Mouse (Mus musculus) splenic B cell, adult 2 months (primary cell): ENCODE results near the gene Ogfrl1.

Experiments
- DNase-seq: peaks from one replicate; pipeline ENCODE4 v3.0.0-alpha.2; 2011; ENCODE audit warnings: low read depth, low spot score
- H3K27me3 ChIP-seq: 2 replicates; pipeline ENCODE4 v1.6.1; 2012; ENCODE audit warnings: mild to moderate bottlenecking, low read length, moderate library complexity, mixed read lengths; ENCODE audit not compliant: control insufficient read depth, poor library complexity, insufficient read depth, severe bottlenecking
- H3K36me3 ChIP-seq: 2 replicates; pipeline ENCODE4 v1.6.1; 2012; ENCODE audit warnings: mild to moderate bottlenecking, low read length, moderate library complexity, mixed read lengths; ENCODE audit not compliant: control insufficient read depth, poor library complexity, insufficient read depth, severe bottlenecking

The Ogfrl1 gene

GRCm38 (mm10) chr1:23382461-23382805 lies 15.1 kb downstream of the Ogfrl1 start:
- H3K36me3 ChIP-seq: no peaks in the 10 kb centered on the region
- no peaks in the 10 kb centered on the region for H3K27me3 ChIP-seq
- DNase-seq: peak; percentile 15

GRCm38 (mm10) chr1:23382037-23382436 lies 15.5 kb downstream of the Ogfrl1 start:
- Histone ChIP-seq H3K27me3 (no peaks in the 10 kb centered on the region), H3K36me3 (no peaks in the 10 kb centered on the region)
- peak; percentile 23 for DNase-seq

GRCm38 (mm10) chr1:23379911-23380740 lies 17.4 kb downstream of the Ogfrl1 start:
- DNase-seq: peak; percentile 46
- H3K36me3 ChIP-seq: no peaks in the 10 kb centered on the region
- H3K27me3 ChIP-seq: no peaks in the 10 kb centered on the region

- no peaks in the 10 kb centered on the region for H3K27me3 ChIP-seq
- no peak for DNase-seq
Measured at GRCm38 (mm10) chr1:23379321-23379720, 18.3 kb downstream of the Ogfrl1 start.

GRCm38 (mm10) chr1:23377572-23377971 lies 20.0 kb downstream of the Ogfrl1 start:
- no peak for DNase-seq
- no peaks in the 10 kb centered on the region for H3K36me3 ChIP-seq
- H3K27me3 ChIP-seq: no peaks in the 10 kb centered on the region

More at GRCm38 (mm10) chr1:23379321-23379720, 18.3 kb downstream of the Ogfrl1 start:
- H3K36me3 ChIP-seq: no peaks in the 10 kb centered on the region

- peaks cover 3% of the 10 kb centered on the region; the same call in 1 of the 2 replicates for H3K36me3 ChIP-seq
- DNase-seq: no peak
- H3K27me3 ChIP-seq: no peaks in the 10 kb centered on the region
Measured at GRCm38 (mm10) chr1:23374156-23374555, 23.4 kb downstream of the Ogfrl1 start.

- DNase-seq: no peak
- Histone ChIP-seq H3K36me3 (no peaks in the 10 kb centered on the region), H3K27me3 (no peaks in the 10 kb centered on the region)
Measured at GRCm38 (mm10) chr1:23365614-23366013, 32.0 kb downstream of the Ogfrl1 start.

- Histone ChIP-seq H3K27me3 (no peaks in the 10 kb centered on the region), H3K36me3 (no peaks in the 10 kb centered on the region)
- DNase-seq: no peak
Measured at GRCm38 (mm10) chr1:23352895-23353294, 44.7 kb downstream of the Ogfrl1 start.

GRCm38 (mm10) chr1:23351756-23352155 lies 45.8 kb downstream of the Ogfrl1 start:
- no peak for DNase-seq
- no peaks in the 10 kb centered on the region for H3K27me3 ChIP-seq
- no peaks in the 10 kb centered on the region for H3K36me3 ChIP-seq

- Histone ChIP-seq H3K36me3 (no peaks in the 10 kb centered on the region), H3K27me3 (no peaks in the 10 kb centered on the region)
- no peak for DNase-seq
Measured at GRCm38 (mm10) chr1:23345633-23346032, 51.9 kb downstream of the Ogfrl1 start.

GRCm38 (mm10) chr1:23342864-23343263 lies 54.7 kb downstream of the Ogfrl1 start:
- Histone ChIP-seq H3K36me3 (no peaks in the 10 kb centered on the region), H3K27me3 (no peaks in the 10 kb centered on the region)
- DNase-seq: no peak

GRCm38 (mm10) chr1:23342224-23342623 lies 55.3 kb downstream of the Ogfrl1 start:
- DNase-seq: no peak
- Histone ChIP-seq H3K36me3 (no peaks in the 10 kb centered on the region), H3K27me3 (no peaks in the 10 kb centered on the region)

- DNase-seq: no peak
- no peaks in the 10 kb centered on the region for H3K27me3 ChIP-seq
- H3K36me3 ChIP-seq: no peaks in the 10 kb centered on the region
Measured at GRCm38 (mm10) chr1:23335726-23336363, 61.7 kb downstream of the Ogfrl1 start.

GRCm38 (mm10) chr1:23335050-23335449 lies 62.5 kb downstream of the Ogfrl1 start:
- Histone ChIP-seq H3K36me3 (no peaks in the 10 kb centered on the region), H3K27me3 (no peaks in the 10 kb centered on the region)
- no peak for DNase-seq

GRCm38 (mm10) chr1:23332192-23332591 lies 65.4 kb downstream of the Ogfrl1 start:
- Histone ChIP-seq H3K36me3 (no peaks in the 10 kb centered on the region), H3K27me3 (no peaks in the 10 kb centered on the region)
- DNase-seq: no peak
